Mouse (Mus musculus) heart, adult 2 months (tissue): ENCODE data around the gene Tmem269. TPM values are rescaled to one million over a fixed set of nuclear protein-coding genes. Genes with fewer than 3 reads are reported as not detected.
A peak's percentile ranks its signal among the peaks of the same experiment; 100 is the strongest.

Experiments used
- DNase-seq, 2 experiments: peaks; one replicate each; pipeline ENCODE4 v3.0.0; 2021
- H3K27ac ChIP-seq: fragments of 200-600 bp; 2 replicates; pipeline ENCODE4 v1.8.1; 2022
- H3K27me3 ChIP-seq: fragments of 200-500 bp; 2 replicates; pipeline ENCODE4 v1.6.1; 2012; ENCODE audit warnings: mild to moderate bottlenecking, low read length, inconsistent platforms, mixed read lengths; ENCODE audit not compliant: control insufficient read depth, insufficient read depth
- H3K36me3 ChIP-seq: fragments of 200-500 bp; 2 replicates; pipeline ENCODE4 v1.6.1; 2012; ENCODE audit warnings: low read length, inconsistent platforms; ENCODE audit not compliant: control insufficient read depth, insufficient read depth
- H3K4me1 ChIP-seq: fragments of 200-500 bp; 2 replicates; pipeline ENCODE4 v1.6.1; 2011; ENCODE audit warnings: low read length; ENCODE audit not compliant: control insufficient read depth, insufficient read depth
- H3K4me3 ChIP-seq: fragments of 200-600 bp; 2 replicates; pipeline ENCODE4 v1.8.1; 2022
- H3K79me2 ChIP-seq: fragments of 200-500 bp; replicated peaks from 2 replicates; pipeline ENCODE4 v1.6.1; 2012; ENCODE audit warnings: mild to moderate bottlenecking, inconsistent platforms, low read length, moderate library complexity, mixed read lengths; ENCODE audit not compliant: control insufficient read depth, insufficient read depth
- H3K9ac ChIP-seq: fragments of 200-500 bp; 2 replicates; pipeline ENCODE4 v1.6.1; 2012; ENCODE audit warnings: low read depth, mild to moderate bottlenecking, control low read depth, inconsistent platforms, low read length, mixed read lengths
- CTCF ChIP-seq: fragments of 200-600 bp; IDR thresholded peaks from 2 replicates; pipeline ENCODE4 v1.8.1; 2022; ENCODE audit warnings: antibody characterized with exemption, mild to moderate bottlenecking, moderate library complexity
- EP300 ChIP-seq: fragments of 200-500 bp; IDR thresholded peaks from 2 replicates; pipeline ENCODE4 v1.6.1; 2011; ENCODE audit warnings: low read depth, low read length, control low read depth; ENCODE audit not compliant: insufficient read depth
- POLR2A ChIP-seq: fragments of 200-500 bp; IDR thresholded peaks from 2 replicates; pipeline ENCODE4 v1.6.1; 2011; ENCODE audit warnings: mild to moderate bottlenecking, low read depth, low read length, control low read depth; ENCODE audit not compliant: insufficient read depth
- WGBS: fragments of 180-500 bp; shearing (Covaris S2); methylation state at CpG from one replicate; pipeline ENCODE4 v1.1.7; 2018; 5-methylcytosine and 5-hydroxymethylcytosine counted together
- intact Hi-C: fragments of 180-260 bp; cut with DNase I; formaldehyde crosslinking; loops from one replicate; pipeline ENCODE4 v1.15.1; 2025
- polyA plus RNA-seq: library from polyadenylated mRNA; depleted of rRNA; stranded (reverse); fragments of >200 nt; gene quantifications from 2 replicates; pipeline ENCODE4 v1.2.3, GENCODE M21; 2012
- total RNA-seq, 2 experiments: library from RNA; stranded (reverse); gene quantifications; 2 replicates each; pipeline ENCODE4 v1.2.3; 2021

Tmem269 gene
- total and polyA plus RNA-seq, 3 experiments = 0.16 TPM; not detected in 2

GRCm38 (mm10) chr4:119173851-119174453 lies 44.1 kb downstream of the Tmem269 start, which contains the start of gene Zfp691:
TSS of gene Zfp691 (minus strand) at chr4:119174195.
- no peaks in the 10 kb centered on the region for H3K27me3 ChIP-seq
- TF ChIP-seq CTCF = no peak
- TF ChIP-seq EP300 = no peak
- peak; percentile 90 for TF ChIP-seq POLR2A
- peak within 1 kb of the TSS; percentile 92 for H3K4me3 ChIP-seq
- intact Hi-C loops = loop anchor here (5.0 to 10.0 kb wide), 2 partner anchors 62 to 549 kb away; partner anchors contain the start of genes Cfap57 and Ebna1bp2
- peak within 1 kb of the TSS; percentile 89 for H3K27ac ChIP-seq
- 0 out of 2 replicates have a peak, but pooled peaks cover 1% of the 10 kb centered on the region for H3K79me2 ChIP-seq
- DNase-seq = peak; percentile 93 to 96
- peak within 1 kb of the TSS; percentile 85 for H3K9ac ChIP-seq
- no peaks in the 10 kb centered on the region for H3K36me3 ChIP-seq
- WGBS = under 1% methylated on average over 39 of the region's 40 CpGs
- peaks cover 8% of the 10 kb centered on the region for H3K4me1 ChIP-seq

GRCm38 (mm10) chr4:119172919-119173650 lies 44.9 kb downstream of the Tmem269 start:
- Histone ChIP-seq H3K27me3 (no peaks in the 10 kb centered on the region), H3K9ac (peak overlapping the region; percentile 85), H3K4me1 (peaks cover 6% of the 10 kb centered on the region), H3K4me3 (peak overlapping the region; percentile 92), H3K36me3 (no peaks in the 10 kb centered on the region), H3K27ac (peak overlapping the region; percentile 89), H3K79me2 (0 out of 2 replicates have a peak, but pooled peaks cover 1% of the 10 kb centered on the region)
- 27% methylated on average over 18 of the region's 18 CpGs for WGBS
- intact Hi-C loops = loop anchor here (5.0 to 10.0 kb wide), 2 partner anchors 61 to 548 kb away; partner anchors contain the start of genes Cfap57 and Ebna1bp2
- no peak for DNase-seq
- TF ChIP-seq CTCF (no peak), EP300 (no peak), POLR2A (no peak)

GRCm38 (mm10) chr4:119167663-119168062 lies 50.4 kb downstream of the Tmem269 start:
- intact Hi-C loops = loop anchor here (1.0 kb wide), 1 partner anchor 162 kb away; no protein-coding TSS in a partner anchor

GRCm38 (mm10) chr4:119167068-119167467 lies 50.9 kb downstream of the Tmem269 start:
- no peak for DNase-seq
- no peak for TF ChIP-seq EP300
- TF ChIP-seq POLR2A = no peak
- TF ChIP-seq CTCF = no peak
- Histone ChIP-seq H3K4me1 (no peaks in the 10 kb centered on the region; the same call in 1 of the 2 replicates), H3K9ac (no peak overlapping the region), H3K27ac (no peak overlapping the region), H3K36me3 (no peaks in the 10 kb centered on the region), H3K4me3 (no peak overlapping the region), H3K79me2 (0 out of 2 replicates have a peak, but pooled peaks cover 1% of the 10 kb centered on the region), H3K27me3 (no peaks in the 10 kb centered on the region)
- intact Hi-C loops = no loop called here
- 89% methylated on average over 4 of the region's 4 CpGs for WGBS

More at GRCm38 (mm10) chr4:119167663-119168062, 50.4 kb downstream of the Tmem269 start:
- TF ChIP-seq CTCF (peak; percentile 94), POLR2A (no peak), EP300 (peak; percentile 60; the same call in 1 of the 2 replicates)
- DNase-seq = peak; percentile 73 to 76
- Histone ChIP-seq H3K36me3 (no peaks in the 10 kb centered on the region), H3K79me2 (0 out of 2 replicates have a peak, but pooled peaks cover 1% of the 10 kb centered on the region), H3K27me3 (no peaks in the 10 kb centered on the region), H3K9ac (no peak overlapping the region), H3K27ac (no peak overlapping the region), H3K4me3 (no peak overlapping the region), H3K4me1 (no peaks in the 10 kb centered on the region; the same call in 1 of the 2 replicates)
- 5% methylated on average over 4 of the region's 4 CpGs for WGBS

GRCm38 (mm10) chr4:119165916-119166315 lies 52.1 kb downstream of the Tmem269 start:
- no peak overlapping the region for H3K9ac ChIP-seq
- no peak for DNase-seq
- H3K79me2 ChIP-seq = no peaks in the 10 kb centered on the region
- TF ChIP-seq POLR2A (no peak), EP300 (no peak), CTCF (no peak)
- WGBS = 48% methylated on average over 7 of the region's 7 CpGs
- H3K4me3 ChIP-seq = no peak overlapping the region
- H3K4me1 ChIP-seq = no peaks in the 10 kb centered on the region; the same call in 1 of the 2 replicates
- no peaks in the 10 kb centered on the region for H3K36me3 ChIP-seq
- intact Hi-C loops = no loop called here
- H3K27me3 ChIP-seq = no peaks in the 10 kb centered on the region
- no peak overlapping the region for H3K27ac ChIP-seq

- H3K4me1 ChIP-seq = no peaks in the 10 kb centered on the region; the same call in 1 of the 2 replicates
- H3K4me3 ChIP-seq = no peak overlapping the region
- intact Hi-C loops = no loop called here
- no peak overlapping the region for H3K9ac ChIP-seq
- no peaks in the 10 kb centered on the region for H3K79me2 ChIP-seq
- no peaks in the 10 kb centered on the region for H3K36me3 ChIP-seq
- 78% methylated on average over 4 of the region's 4 CpGs for WGBS
- no peaks in the 10 kb centered on the region for H3K27me3 ChIP-seq
- no peak for DNase-seq
- no peak for TF ChIP-seq POLR2A
- TF ChIP-seq CTCF = 0 out of 2 replicates have a peak, but pooled peaks have one; percentile 6
- H3K27ac ChIP-seq = no peak overlapping the region
Observed at GRCm38 (mm10) chr4:119162990-119163389, 55.0 kb downstream of the Tmem269 start.
